Mouse (Mus musculus) telencephalon, adult 2 months (tissue): Measurements from ENCODE around the gene N4bp2.
"Not testable (repeated sequence)": the region's sequence is repeated elsewhere in the genome, so short reads cannot be mapped to it uniquely, and the experiment has no call there.

ENCODE experiments used
- DNase-seq: peaks from one replicate; pipeline ENCODE4 v3.0.0-alpha.2; 2011; ENCODE audit warnings: low read depth, low spot score

N4bp2 gene

DNA sequence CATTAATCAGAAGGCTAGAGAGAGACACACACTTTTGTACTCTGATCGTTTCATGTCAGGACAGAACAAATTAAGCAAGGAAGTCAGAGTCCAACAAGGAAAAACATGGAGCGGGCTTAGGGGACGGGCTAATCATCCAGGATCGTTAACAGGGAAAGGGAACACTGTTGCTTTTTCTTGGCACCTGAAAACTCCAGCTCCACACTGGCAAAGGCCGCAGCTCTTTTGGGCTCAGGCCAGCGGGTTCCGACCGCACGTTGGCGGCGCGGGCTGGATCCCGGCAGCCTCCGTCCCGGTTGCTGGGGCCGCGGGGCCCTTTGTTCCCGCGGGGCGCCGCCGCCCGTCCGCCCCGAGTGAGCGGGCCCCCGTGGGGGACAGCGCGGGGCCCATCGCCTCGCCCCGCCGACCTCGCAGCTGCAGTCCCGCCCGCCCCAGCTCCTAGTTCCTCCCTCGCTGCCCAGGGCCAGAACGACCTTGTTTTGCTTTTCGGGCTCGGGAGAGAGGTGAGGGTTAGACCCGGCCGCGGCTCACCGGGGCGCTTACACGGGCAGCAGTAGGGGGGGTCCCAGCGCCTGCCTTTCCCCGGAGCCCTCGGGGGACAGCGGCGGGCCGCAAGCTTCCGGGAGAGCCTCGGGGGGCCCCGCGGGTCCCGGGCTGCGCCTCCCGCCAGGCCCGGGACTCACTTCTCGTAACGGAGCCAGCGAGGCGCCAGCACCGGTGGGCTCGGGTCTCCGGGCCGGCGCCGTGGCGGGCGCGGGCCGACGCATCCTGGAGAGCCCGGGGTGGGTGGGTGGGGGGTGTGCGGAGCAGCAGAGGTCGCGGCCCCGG, at the start of gene N4bp2:
TSS of gene N4bp2 (plus strand) at position 434 of the 828 bp plus-strand sequence.
- no peak for DNase-seq

DNA sequence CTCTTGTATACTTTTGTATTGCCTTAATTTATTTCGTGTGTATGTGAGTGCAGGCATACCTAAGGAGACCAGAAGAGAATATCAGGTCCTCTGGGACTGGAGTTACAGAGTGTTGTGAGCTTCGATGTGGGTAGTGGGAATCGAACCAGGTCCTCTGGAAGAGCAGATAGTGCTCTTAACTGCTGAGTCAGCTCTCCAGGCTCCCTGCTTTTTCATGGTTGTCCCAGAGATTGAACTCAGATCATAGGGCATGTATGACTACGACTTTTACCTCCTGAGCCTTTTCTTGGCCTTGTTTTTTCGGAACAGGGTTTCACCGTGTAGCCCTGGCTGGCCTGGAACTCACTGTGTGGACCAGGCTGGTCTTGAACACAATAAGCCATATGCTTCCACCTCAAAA, 48.2 kb upstream of the N4bp2 start:
- DNase-seq = no peak

DNA sequence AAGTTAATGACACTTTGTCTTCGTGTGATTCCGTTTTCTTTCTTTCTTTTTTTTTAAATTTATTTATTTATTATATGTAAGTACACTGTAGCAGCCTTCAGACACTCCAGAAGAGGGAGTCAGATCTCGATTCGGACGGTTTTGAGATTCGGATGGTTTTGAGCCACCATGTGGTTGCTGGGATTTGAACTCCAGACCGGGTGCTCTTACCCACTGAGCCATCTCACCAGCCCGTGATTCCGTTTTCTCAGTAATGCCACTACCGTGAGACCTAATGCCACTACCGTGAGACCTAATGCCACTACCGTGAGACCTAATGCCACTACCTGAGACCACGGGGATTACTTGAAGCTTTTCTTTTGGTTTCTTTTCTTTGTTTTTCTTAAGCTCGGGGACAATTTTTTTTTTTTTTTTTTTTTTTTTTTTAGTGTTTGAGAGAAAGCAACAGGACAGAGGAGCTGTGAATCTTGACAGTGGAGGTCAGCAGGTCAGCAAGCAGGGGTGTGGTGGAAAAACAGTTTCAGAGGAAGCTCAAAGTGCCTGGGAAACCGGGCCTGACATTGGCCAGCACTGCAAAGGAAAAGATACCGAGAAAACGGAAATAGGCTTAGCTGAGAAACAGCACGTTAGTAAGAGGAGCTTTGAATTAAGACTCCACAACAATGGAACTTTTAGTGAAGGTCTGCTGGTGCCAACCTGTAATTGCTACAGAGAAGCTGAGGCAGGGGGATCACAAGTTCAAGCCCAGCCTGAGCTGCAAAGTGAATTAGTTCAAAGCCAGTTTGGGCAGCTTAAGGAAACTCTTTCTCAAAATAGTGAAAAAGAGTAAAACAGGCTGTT, 46.0 kb upstream of the N4bp2 start:
- no peak for DNase-seq

DNA sequence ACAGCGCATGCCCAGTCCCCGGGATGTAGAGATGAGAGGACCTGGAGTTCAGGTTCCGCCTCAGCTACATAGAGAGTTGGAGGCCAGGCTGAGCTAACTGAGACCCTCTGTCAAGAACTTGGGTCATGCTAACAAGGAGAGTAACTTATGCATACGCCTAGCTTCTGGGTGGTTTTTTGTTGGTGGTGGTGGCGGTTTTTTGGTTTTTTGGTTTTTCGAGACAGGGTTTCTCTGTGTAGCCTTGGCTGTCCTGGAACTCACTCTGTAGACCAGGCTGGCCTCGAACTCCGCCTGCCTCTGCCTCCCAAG, 45.5 kb upstream of the N4bp2 start:
- DNase-seq = not testable (repeated sequence)

DNA sequence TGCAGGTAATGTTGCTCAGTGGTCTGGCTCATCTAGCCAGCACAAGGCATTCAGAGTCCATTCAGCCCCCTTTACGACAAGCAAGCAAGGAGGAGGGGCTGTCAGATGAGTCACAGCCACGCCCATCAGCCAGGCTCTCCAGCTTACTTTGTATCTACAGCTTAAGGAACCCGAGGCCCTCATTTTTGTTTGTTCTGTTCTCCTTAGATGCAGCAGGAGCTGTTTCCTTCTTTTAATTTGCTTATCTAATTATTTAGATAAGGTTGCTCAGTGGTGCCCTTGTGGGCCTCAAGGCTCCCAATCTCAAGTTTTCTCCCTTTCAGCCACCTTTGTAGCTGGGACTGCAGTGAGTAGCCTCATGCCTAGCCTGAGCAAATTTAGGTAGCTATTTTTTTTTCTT, 45.0 kb upstream of the N4bp2 start:
- DNase-seq = no peak

DNA sequence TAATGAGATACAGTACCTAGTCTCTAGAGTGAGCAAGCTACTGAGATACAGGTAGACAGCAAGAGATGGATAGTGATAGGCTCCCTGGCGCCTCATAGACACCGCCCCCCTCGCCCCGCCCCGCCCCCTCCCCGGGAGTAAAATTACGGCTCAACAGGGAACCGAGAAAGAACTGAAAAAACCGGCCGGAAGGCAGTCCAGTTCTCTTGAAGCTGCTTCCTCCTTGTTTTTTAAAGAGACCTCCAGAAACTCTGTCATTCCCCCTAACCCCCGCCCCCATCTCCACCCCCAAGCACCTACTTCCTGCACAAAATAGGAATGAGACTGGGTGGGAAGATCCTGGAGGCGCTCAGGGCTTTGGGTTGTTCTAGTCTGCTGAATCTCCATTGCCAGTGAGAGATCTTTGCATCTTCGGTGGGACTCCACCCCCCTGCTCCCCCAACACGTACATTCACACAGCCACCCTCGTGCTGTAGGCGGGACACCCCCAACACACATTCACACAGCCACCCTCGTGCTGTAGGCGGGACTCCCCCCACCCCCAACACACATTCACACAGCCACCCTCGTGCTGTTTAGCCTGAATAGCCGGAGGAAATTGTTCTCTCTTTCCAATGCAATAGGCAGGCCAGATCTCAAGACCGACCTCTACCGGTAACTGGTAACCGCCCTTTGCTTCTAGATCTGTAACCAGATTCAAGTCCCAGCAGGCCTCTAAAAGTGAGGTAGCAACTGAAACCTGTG, 38.8 kb upstream of the N4bp2 start:
- DNase-seq = peak; percentile 44

DNA sequence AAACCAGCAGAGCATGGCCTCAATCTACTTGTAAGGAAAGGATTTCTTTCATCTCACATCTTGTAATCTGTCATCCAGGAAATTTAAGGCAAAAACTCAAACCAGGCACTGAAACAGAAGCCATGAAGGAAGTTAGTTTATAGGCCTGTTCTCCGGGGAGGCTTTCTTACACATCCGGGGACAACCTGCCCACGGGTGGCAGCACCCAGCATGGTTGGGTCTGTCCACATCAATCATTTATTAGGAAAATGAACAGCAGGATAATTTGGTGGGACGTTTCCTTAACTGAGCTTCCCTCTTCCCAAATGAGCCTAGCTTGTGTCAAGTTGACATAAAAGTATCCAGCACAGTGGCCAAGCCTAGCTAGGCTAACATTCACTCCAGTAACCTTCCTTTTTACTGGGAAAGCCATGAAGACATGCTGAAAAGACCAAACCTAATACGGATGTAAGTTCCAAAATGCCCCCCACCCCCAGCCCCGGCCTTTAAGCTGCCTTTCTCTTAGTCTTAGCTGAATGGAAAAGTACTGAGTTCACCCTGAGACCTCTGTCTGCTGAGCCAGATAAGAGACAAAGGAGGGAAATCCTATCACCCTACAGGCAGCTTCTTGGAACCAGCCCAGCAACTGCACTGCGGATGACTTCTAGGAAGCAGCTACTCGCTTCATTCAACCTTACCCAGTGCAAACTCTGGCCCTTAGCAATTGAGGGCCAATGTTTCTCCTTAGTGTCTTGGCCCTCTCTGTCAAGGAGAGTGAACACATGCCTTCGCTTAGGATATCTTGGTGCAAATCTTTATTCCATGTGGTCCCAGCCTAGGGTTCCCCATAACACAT, 31.9 kb upstream of the N4bp2 start:
- no peak for DNase-seq

DNA sequence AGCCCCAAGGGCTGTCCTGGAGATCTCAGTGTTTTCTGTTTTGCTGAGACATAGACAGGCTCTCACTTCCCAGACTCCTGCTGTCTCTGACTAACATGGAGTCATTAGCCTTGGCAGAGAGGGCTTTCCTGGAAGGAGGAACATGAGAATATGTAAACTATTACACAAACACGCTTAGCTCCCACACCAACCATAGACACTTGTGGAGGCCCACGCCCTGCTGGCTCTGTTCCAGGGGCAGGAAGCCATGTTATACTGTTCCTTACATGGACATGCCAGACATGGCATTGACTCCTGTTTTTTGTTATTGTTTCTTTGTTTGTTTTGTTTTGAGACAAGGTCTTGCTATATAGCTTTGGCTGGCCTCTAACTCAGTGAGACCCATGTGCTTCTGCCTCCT, 27.7 kb upstream of the N4bp2 start:
- no peak for DNase-seq

DNA sequence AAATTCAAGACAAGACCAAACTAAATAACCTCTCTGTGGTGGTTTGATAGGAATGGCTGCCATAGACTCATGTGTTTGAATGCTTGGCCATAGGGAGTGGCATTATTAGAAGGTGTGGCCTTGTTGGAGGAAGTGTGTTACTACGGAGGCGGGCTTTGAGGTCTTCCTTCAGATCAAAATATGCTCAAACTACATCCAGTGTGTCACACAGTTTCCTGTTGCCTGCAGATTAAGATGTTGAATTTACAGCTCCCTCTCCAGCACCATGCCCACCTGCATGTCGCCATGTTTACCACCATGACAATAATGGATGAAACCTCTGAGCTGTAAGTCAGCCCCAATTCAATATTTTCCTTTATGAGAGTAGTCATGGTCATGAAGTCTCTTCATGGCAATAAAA, 24.0 kb upstream of the N4bp2 start:
- no peak for DNase-seq

DNA sequence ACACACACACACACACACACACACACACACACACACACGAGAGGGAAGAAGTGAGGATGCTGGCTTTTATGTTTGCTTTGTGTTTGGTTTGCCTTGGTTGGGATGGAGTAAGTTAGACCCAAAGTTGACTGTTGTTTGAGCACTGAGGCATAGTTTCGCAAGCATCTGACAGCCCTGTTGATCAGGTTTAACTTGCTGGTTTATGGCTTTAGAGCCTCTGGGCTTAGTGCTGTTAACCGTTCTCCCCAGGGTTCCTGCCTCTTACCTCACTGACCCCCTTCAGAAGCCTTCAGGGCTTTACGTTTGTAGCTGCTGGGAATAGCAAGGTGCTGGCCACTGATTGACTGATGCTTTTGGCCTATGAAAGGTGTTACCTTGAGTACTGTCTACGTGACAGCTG, 16.4 kb upstream of the N4bp2 start:
- DNase-seq = no peak

DNA sequence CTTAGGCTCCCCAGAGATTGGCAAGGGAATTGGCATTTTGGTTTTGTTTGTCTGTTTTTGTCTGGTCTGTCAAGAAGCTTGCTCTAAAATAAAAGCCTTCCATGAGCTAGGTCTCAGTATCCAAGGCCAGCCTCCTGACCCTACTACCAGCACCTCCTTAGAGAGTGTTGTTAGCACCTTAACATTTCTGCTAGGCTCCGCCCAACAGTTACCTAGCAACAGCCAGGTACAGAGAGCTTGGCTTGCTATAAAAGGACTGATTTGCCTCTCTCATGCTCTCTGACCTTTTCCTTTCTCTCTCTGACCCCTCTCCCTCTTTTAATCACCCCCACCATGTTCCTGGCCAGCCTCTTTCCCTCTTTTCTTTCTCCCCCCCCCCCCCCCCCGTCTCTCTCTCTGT, 14.9 kb upstream of the N4bp2 start:
- no peak for DNase-seq

DNA sequence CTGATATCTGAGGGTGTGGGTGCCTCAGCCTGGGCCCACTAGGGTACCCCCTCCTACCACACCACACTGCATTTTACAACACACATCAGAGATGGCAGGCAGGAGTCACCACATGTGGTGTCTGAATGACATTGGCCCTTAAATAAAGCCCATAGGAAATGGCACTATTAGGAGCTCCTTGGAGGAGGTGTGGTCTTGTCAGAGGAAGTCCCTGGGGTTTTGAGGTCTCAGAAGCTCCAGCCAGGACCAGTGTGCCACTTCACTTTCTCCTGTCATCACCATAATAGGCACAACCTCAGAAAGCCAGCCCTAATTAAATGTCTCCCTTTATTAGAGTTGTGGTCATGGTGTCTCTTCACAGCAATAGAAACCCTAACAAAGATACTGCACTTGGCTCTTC, 14.4 kb upstream of the N4bp2 start:
- DNase-seq = no peak

DNA sequence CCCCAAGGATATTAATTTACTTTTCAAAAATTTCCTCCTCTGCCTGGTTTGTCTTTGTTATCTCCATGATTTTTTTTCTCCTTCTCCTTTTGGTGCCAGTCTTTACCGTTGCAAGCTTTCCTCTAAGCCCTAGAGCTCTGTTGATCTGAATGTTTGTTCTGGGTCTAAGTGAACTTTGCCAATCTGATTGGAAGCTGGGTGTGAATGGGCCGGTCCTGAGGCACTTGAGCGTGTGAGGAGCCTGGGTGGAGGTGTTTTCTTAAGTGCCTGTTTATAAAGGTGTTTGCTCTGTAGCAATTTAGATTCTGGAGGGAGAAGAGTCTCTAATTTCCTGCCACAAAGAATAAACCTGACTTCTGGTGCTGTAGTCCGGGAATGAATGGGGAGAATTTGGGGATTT, 11.3 kb upstream of the N4bp2 start:
- DNase-seq = no peak

DNA sequence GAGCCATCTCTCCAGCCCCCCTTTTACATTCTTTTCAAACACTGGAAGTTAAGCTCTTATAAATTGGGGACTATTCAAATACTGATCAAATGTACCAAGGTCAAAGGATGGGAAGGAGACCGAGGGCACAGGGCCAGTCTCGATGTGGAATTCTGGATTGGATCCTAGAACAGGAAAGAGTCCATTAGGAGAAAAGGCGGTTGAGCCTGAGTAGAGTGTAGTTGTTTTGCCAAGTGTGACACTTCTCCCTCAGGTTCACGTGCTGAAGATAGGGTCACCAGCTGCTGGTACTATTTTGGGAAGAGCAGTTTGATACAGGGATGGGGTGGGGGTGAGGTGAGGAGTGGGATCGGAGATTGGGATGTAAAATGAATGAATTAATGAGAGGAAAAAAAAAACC, 7.5 kb upstream of the N4bp2 start:
- DNase-seq = no peak

DNA sequence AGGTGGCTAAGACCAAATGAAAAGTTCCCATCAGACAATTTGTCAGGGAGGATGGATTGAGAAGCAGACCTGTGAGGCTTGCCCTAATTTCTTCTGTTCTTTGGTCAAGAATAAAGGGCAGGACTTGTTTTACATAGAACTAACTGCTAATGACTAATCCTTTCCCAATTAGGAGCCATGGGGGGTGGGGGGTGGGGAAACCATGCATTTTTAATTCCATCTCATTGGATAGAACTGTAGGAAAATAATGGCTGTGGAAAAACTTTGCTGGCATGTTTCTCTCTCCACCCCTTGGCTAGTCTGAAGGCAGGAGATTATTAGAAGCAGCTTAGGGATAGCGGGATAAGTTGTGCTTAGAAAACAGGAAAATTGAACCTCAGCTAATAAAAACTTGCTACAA, 6.2 kb upstream of the N4bp2 start:
- DNase-seq = no peak

DNA sequence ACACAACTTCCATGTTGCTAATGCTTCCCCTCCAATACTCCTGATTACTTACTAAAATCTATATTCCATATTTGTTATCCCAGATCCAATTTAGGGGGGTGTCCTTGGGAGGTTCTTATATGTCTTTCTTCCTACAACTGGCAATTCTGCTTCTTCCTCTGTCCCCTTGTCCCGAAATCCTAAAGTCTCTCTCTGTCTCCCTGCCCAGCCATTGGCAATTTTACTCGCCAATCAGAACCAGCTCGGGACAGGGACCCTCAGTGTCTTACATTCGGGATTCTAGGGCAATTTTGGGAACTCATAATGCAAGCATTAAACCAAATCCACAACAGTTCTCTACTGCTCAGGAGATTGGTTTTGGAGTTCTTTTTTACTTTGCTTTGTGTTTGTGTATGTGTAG, 3.3 kb upstream of the N4bp2 start:
- DNase-seq = no peak

DNA sequence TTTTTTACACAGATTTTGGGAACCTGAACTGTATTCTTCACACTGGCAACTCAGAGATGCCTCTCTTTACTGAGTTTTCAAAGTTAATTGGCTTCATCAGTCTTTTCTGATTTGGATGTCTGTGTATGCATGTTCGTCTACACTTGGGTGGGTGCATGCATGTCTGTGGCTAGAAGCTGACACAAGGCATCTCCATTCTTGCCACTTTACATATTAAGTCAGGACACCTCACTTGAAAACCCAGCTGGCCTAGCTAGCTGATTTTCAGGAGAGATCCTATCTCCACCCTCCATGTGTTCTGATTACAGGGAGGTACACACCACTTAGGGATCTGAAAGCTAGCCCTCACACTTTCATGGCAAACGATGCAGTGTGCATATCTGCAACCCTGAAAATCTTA, 2.7 kb upstream of the N4bp2 start:
- DNase-seq = no peak

DNA sequence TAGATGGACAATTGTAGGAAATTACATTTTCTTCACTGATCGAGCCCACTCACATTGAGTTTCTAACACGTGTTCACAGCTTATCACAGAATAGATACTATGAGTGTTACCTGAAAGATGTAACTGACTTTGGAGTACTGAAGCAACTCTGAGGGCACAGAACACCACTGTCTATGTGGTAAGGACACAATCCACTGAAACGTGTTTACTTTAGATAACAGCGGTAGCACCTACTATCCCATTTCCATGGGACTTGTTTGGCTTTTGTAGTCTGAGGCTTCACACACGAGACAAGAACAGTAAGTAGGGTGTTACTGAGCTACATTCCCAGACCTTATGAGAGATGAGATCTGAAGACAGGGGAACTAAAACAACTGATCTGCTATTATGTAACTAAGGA, 2.3 kb upstream of the N4bp2 start:
- no peak for DNase-seq

DNA sequence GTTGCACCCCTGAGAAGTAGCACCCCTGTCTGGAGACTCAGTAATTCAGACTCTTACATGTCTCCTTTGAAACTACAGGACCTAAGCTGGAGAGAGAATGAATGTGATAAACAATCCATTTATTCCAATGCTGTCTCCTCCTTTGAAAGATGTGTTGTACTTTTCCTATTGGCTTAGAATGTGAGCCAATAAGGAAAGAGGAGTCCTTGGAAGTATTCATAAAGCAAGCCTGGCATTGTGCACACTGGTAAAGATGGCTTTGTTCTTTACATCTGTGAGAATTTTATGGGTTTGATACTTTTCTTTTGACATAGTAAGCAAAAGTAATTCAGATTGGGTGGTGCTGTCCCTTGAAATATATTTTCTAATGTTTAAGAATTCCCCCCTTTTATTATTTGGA, 1.4 kb upstream of the N4bp2 start:
- DNase-seq = no peak

DNA sequence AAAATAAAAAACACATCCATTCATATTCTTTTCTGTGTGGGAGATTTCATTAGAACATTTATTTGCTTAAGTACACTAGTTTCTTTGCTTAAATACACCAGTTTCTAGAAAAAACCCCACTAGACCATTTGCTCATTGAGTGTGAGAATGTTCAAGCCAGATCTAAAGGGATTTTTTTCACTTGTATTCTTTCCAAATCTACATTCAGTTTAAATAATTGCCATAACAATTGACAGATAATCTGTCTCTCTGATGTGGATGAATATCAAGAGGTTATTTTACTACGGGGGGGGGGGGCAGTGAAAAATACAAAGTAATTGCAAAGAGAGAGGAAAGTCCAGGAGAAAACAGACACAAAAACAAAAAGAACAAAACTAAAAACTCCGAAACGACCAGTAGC, 635 bp upstream of the N4bp2 start:
- DNase-seq = no peak

DNA sequence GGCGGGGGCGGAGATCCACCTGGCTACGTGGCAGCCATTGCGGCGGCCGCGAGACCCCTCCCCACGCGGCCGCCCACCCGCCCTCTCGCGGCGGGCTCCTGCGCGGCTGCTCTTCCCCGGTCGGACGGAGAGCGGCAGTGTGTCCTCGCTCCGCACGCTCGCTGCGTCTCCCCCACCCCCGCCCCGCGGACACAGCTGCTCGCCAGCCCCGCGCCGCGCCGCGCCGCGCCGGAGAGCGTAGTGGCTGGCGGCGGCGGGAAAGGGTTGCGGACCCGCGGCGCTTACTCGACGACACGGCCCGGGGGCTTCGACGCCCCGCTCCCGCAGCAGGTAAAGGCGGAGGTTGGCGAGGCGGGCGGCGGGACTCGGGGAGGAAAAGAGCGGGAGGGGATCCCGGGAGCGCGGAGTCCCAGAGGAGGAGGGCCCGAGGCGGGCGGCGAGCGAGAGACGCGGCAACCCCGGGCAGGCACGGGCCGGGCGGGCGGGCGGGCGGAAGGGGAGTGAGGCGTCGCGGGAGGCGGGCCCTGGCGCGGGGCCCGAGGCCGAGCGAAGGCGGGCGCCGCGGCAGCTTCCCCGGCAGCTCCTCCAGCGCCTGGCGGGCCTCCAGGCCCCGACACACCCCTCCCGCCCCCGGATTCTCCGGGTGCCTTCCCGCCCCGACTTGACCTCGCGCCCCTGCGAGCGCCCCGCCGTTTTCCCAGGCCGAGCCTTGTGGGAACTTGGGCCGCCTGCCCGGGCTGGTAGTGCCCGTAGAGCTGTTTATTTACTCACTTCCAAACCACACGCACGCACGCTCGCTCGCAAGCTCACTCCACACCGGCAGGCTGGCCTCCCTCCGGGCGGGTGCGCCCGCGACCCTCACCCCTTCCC, 830 bp downstream of the N4bp2 start:
- DNase-seq = no peak
